Mouse (Mus musculus): ENCODE measurements around the gene Olfr1. TPM values are rescaled to one million over a fixed set of nuclear protein-coding genes. Genes with fewer than 3 reads are reported as not detected.

Olfr1 gene
- not detected in 2 replicates for total RNA-seq (2017)

GRCm38 (mm10) chr11:73399514-73399913 is at the start of gene Olfr1:
Gene Olfr1, minus strand, starts transcription at chr11:73399614.
- no peak for ATAC-seq (replicated peaks; ENCODE audit: low read depth, poor library complexity, severe bottlenecking)

- no peak for ATAC-seq (replicated peaks; ENCODE audit: low read depth, poor library complexity, severe bottlenecking)
Measured at GRCm38 (mm10) chr11:73428377-73428776, 29.0 kb upstream of the Olfr1 start, which contains the start of gene Olfr378. Gene Olfr378, minus strand, starts transcription at chr11:73428477.

GRCm38 (mm10) chr11:73395374-73395773 is 4.0 kb downstream of the Olfr1 start:
- no peak for ATAC-seq (replicated peaks; ENCODE audit: low read depth, poor library complexity, severe bottlenecking)

GRCm38 (mm10) chr11:73370946-73371345 is 28.5 kb downstream of the Olfr1 start, which contains the start of gene Olfr376:
Gene Olfr376, plus strand, starts transcription at chr11:73371246.
- no peak for ATAC-seq (replicated peaks; ENCODE audit: low read depth, poor library complexity, severe bottlenecking)

GRCm38 (mm10) chr11:73350483-73350882 is 48.9 kb downstream of the Olfr1 start, which contains the start of gene Olfr20:
Gene Olfr20, plus strand, starts transcription at chr11:73350783.
- no peak for ATAC-seq (replicated peaks; ENCODE audit: low read depth, poor library complexity, severe bottlenecking)

Other genes with a start within 250 kb of the Olfr1 start
- not detected in 2 replicates for gene P2rx5, start 239.2 kb downstream of the Olfr1 start, total RNA-seq (2017)
- gene Emc6, start 222.6 kb downstream of the Olfr1 start, total RNA-seq (2017): 46.6 and 48.2 TPM in 2 replicates
- gene Tax1bp3, start 222.5 kb downstream of the Olfr1 start, total RNA-seq (2017): 7.7 and 11.4 TPM in 2 replicates
- 6.0 and 8.8 TPM in 2 replicates for gene Ctns, start 200.6 kb downstream of the Olfr1 start, total RNA-seq (2017)
- 1.4 and 3.2 TPM in 2 replicates for gene Shpk, start 200.2 kb downstream of the Olfr1 start, total RNA-seq (2017)
- gene Trpv1, start 165.3 kb downstream of the Olfr1 start, total RNA-seq (2017): not detected in 2 replicates
- gene Trpv3, start 132.2 kb downstream of the Olfr1 start, total RNA-seq (2017): not detected in 2 replicates
- gene Aspa, start 70.0 kb downstream of the Olfr1 start, total RNA-seq (2017): 3.8 and 7.4 TPM in 2 replicates
- gene Gm49340, start 69.9 kb downstream of the Olfr1 start, total RNA-seq (2017): not detected in 2 replicates
- gene Spata22, start 69.9 kb downstream of the Olfr1 start, total RNA-seq (2017): not detected in 2 replicates
- gene Olfr20, start 48.8 kb downstream of the Olfr1 start, total RNA-seq (2017): not detected in 2 replicates
- gene Olfr376, start 28.4 kb downstream of the Olfr1 start, total RNA-seq (2017): not detected in 2 replicates
- not detected in 2 replicates for gene Olfr378, start 28.9 kb upstream of the Olfr1 start, total RNA-seq (2017)
- not detected in 2 replicates for gene Olfr380, start 57.9 kb upstream of the Olfr1 start, total RNA-seq (2017)
- not detected in 2 replicates for gene Olfr381, start 92.0 kb upstream of the Olfr1 start, total RNA-seq (2017)
- gene Olfr382, start 117.6 kb upstream of the Olfr1 start, total RNA-seq (2017): not detected in 2 replicates
- gene Olfr385, start 193.4 kb upstream of the Olfr1 start, total RNA-seq (2017): not detected in 2 replicates
- gene Olfr384, start 199.0 kb upstream of the Olfr1 start, total RNA-seq (2017): not detected in 2 replicates